Mouse (Mus musculus) CH12.LX (cell line): ENCODE results near the gene Pakap.

Experiments used
- CTCF ChIP-seq, 2 experiments: IDR thresholded peaks in 1 of 2; conservative IDR thresholded peaks in 1 of 2; 2 replicates each; pipeline ENCODE4 v1.5.1; 2011 to 2012; ENCODE audit warnings: low read depth in 2 of 2, low read length in 2 of 2, improper control_type of control experiment in 1 of 2, inconsistent platforms in 1 of 2, mild to moderate bottlenecking in 1 of 2, moderate library complexity in 1 of 2
- HCFC1 ChIP-seq: IDR thresholded peaks from 2 replicates; pipeline ENCODE4 v1.6.1; 2012; ENCODE audit warnings: low read depth, mild to moderate bottlenecking, inconsistent platforms, low read length, improper control_type of control experiment
- MAX ChIP-seq: IDR thresholded peaks from 2 replicates; pipeline ENCODE4 v1.6.1; 2011; ENCODE audit warnings: low read length, improper control_type of control experiment
- MXI1 ChIP-seq: IDR thresholded peaks from 2 replicates; pipeline ENCODE4 v1.6.1; 2011; ENCODE audit warnings: mild to moderate bottlenecking, low read depth, low read length, improper control_type of control experiment
- NELFE ChIP-seq: IDR thresholded peaks from 2 replicates; pipeline ENCODE4 v1.6.1; 2011; ENCODE audit warnings: low read depth, low read length, improper control_type of control experiment
- POLR2A ChIP-seq: IDR thresholded peaks from 2 replicates; pipeline ENCODE4 v1.6.1; 2011; ENCODE audit warnings: low read depth, mild to moderate bottlenecking, improper control_type of control experiment, low read length
- TCF12 ChIP-seq: IDR thresholded peaks from 2 replicates; pipeline ENCODE4 v1.6.1; 2014; ENCODE audit warnings: low read depth, mild to moderate bottlenecking, inconsistent platforms, low read length, improper control_type of control experiment
- UBTF ChIP-seq: IDR thresholded peaks from 2 replicates; pipeline ENCODE4 v1.6.1; 2012; ENCODE audit warnings: low read depth, mild to moderate bottlenecking, inconsistent platforms, low read length, improper control_type of control experiment, moderate library complexity
- ZC3H11A ChIP-seq: IDR thresholded peaks from 2 replicates; pipeline ENCODE4 v1.6.1; 2012; ENCODE audit warnings: low read depth, mild to moderate bottlenecking, inconsistent platforms, low read length, improper control_type of control experiment

- TF ChIP-seq NELFE = no peak
- TF ChIP-seq MAX = no peak
- TF ChIP-seq CTCF (conservative IDR thresholded peaks at IDR 0.05 in 1 of 2, IDR thresholded peaks at IDR 0.05 in 1 of 2; ENCODE audit: low read depth in 2 of 2, low read length in 2 of 2) = no peak
- TF ChIP-seq HCFC1 = no peak
- TF ChIP-seq POLR2A = no peak
- no peak for TF ChIP-seq MXI1
- no peak for TF ChIP-seq ZC3H11A
- no peak for TF ChIP-seq TCF12
- TF ChIP-seq UBTF = no peak
Measured at GRCm38 (mm10) chr4:57656388-57656787, 88.4 kb downstream of the Pakap start.
